Mouse (Mus musculus): ENCODE data around the gene Actn4. TPM values are rescaled to one million over a fixed set of nuclear protein-coding genes. Genes with fewer than 3 reads are reported as not detected.

The Actn4 gene
- total RNA-seq, 2 experiments from 2014 or later, result 133 to 160 TPM

- no peak for DNase-seq (ENCODE audit: low spot score in 2 of 2)
Observed at GRCm38 (mm10) chr7:28951764-28952163, 10.4 kb downstream of the Actn4 start.

- no peak for DNase-seq (ENCODE audit: low spot score in 2 of 2)
Observed at GRCm38 (mm10) chr7:28950346-28951037, 11.6 kb downstream of the Actn4 start.

DNA sequence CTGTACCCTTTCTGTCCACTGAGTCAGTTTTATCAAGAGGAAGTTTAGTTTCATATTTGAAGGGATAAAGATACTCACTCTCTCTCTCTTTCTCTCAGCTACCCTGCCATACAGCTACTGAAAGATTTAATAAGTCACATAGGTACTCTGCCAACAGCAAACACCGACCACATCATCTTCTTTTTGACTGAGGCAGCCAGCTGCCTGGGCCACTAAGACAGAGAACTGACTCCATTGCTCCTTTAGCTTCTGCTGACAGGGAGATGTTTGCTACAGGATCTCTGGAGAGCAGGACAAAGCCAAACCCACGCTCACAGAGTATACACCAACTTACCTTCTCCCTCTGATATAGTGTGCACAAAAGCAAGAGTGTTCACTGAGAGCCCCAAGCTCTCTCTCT lies 12.8 kb downstream of the Actn4 start:
- DNase-seq (ENCODE audit: low spot score in 2 of 2), result no peak

GRCm38 (mm10) chr7:28948746-28949145 lies 13.4 kb downstream of the Actn4 start:
- no peak for DNase-seq (ENCODE audit: low spot score in 2 of 2)

DNA sequence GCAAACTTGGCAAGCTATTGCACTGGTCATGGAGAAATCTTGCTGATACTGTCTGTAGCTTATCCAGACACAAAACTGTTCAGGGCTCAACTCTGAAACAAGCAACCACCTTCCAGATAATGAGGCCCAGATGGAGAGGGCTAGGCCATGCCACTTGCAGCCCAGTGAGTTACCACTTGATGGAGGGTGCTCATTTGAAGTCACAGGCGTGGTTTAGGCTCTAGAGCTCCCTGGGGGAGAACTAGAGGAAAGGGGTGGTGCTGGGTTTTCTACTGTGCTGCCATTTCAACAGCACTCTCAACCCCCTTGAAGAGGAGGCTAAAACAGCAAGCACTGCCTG lies 15.9 kb downstream of the Actn4 start:
- no peak for DNase-seq (ENCODE audit: low spot score in 2 of 2)

GRCm38 (mm10) chr7:28945416-28946270 lies 16.5 kb downstream of the Actn4 start:
- no peak for DNase-seq (ENCODE audit: low spot score in 2 of 2)

DNA sequence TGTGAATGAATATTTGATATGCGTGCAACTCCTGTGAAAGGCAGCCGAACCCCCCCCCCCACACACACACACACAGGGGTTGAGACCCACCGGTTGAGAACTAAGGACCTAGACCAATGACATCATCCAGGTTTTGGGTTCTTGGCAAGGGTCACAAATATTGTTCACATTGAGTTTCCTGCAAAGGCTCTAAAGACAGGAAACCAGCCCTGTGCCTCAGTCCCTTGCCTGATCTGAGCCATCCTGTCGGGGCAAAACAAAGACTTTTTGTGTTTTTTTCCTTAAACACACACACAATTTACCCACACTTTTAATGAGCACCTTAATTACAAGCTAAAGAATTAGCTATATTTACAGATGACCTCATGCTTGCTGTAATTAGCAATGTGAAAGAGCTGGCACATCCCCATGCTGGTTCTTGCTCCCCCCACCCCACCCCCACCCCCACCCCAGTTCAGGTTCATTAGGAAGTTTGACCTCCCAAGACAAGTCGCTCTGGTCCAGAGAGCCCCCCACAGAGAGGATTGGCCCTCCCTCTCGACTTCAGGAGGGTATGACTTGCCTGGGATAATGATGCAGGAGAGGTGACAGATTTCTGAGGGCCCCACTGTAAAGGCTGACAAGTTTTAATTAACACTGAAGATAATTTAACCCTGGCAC lies 17.3 kb downstream of the Actn4 start:
- no peak for DNase-seq (ENCODE audit: low spot score in 2 of 2)

- no peak for DNase-seq (ENCODE audit: low spot score in 2 of 2)
Observed at GRCm38 (mm10) chr7:28943451-28944180, 18.5 kb downstream of the Actn4 start.

GRCm38 (mm10) chr7:28941542-28941941 lies 20.6 kb downstream of the Actn4 start:
- DNase-seq (ENCODE audit: low spot score in 2 of 2), result no peak

- no peak for DNase-seq (ENCODE audit: low spot score in 2 of 2)
Observed at GRCm38 (mm10) chr7:28941129-28941528, 21.0 kb downstream of the Actn4 start.

DNA sequence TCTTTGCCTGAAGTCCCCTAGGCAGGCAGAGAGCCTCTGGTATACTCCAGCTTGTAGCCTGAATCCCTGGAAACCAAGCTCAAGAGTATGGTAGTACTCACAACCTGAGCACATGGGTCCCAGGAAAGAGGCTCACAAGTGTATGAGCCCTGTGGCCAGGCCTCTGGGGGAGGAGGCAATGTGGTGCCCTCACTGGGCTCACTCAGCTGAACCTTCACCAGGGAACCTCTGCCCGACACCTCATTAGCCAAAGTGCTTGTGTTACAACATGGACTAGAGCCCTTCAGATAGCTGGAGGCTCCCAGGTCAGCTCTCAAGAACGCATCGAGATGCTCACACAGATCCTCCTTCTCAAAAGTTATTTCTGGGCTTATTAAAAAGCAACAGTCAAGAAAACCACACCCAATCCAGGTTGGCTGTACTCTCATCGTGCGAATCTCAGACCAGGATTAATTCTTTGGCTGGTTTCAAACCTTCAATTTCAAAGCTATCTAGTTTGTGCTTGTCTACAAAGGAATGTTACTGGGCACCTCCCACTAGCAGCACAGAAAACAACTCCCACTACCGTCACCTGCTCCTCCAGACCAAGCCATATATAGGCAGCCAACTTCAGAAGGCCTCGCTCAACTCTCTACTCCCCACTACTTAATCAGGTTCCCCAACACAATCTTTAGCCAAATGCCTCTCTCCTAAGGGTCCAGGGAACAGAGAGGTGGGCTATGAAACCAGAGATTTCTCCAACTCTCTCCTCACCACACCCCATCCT lies 22.5 kb downstream of the Actn4 start:
- no peak for DNase-seq (ENCODE audit: low spot score in 2 of 2)

DNA sequence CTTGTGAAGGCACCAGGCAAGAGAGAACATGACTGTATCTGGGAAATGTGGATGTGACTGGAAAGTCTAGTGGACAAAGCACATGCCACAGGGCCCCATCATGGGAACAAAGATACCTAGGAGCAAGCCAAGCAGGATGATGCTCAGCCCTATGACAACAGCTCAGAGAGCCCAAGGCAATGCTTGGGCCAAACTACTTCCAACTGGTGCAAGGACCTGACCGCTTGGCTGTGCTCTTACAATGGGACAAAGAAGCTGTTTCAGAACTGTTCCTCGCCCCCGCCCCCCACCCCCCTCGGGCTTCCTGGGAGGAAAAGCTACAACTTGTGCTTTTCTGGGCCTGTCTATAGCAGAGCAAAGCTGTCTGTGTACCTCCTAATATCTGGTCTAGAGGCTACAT lies 23.5 kb downstream of the Actn4 start:
- DNase-seq (ENCODE audit: low spot score in 2 of 2), result no peak

- DNase-seq (ENCODE audit: low spot score in 2 of 2), result no peak
Observed at GRCm38 (mm10) chr7:28936787-28937186, 25.4 kb downstream of the Actn4 start.

- no peak for DNase-seq (ENCODE audit: low spot score in 2 of 2)
Observed at GRCm38 (mm10) chr7:28933825-28934224, 28.3 kb downstream of the Actn4 start.

GRCm38 (mm10) chr7:28932421-28933041 lies 29.6 kb downstream of the Actn4 start:
- no peak for DNase-seq (ENCODE audit: low spot score in 2 of 2)

GRCm38 (mm10) chr7:28931695-28932039 lies 30.5 kb downstream of the Actn4 start:
- DNase-seq (ENCODE audit: low spot score in 2 of 2), result no peak

GRCm38 (mm10) chr7:28931032-28931694 lies 31.0 kb downstream of the Actn4 start:
- DNase-seq (ENCODE audit: low spot score in 2 of 2), result no peak

DNA sequence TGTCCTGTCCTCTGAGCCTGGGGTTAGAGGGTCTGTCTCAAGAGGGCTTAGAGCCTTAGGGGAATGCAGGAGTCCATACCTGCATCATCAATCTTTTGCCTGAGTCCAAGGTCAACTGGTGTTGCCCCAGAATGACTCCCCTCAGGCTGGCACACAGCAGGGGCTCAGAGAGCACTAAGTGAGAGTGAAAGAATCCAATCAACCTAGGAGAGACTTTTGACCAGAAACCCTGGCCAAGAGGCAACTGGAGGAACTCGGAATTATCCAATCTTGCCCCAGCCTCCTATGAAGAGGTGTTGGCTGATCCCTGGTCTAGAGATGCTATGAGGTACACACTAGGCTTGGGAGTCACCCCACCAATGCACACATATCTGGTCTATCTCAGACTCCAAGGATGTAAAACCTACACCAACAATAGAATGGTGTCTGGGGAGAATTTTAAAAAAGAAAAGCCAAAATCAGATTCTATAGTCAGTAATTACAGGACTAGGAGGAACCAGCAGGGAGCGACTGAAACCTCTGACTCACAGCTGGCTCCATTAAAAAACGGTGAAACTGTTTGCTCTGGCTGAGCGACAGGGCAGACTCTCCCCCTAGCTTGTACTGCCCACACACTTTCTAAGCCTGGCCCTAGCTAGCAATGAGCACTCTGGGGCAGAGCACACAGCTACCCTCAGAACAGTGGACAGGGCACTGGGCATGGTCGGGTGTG lies 31.7 kb downstream of the Actn4 start:
- no peak for DNase-seq (ENCODE audit: low spot score in 2 of 2)

DNA sequence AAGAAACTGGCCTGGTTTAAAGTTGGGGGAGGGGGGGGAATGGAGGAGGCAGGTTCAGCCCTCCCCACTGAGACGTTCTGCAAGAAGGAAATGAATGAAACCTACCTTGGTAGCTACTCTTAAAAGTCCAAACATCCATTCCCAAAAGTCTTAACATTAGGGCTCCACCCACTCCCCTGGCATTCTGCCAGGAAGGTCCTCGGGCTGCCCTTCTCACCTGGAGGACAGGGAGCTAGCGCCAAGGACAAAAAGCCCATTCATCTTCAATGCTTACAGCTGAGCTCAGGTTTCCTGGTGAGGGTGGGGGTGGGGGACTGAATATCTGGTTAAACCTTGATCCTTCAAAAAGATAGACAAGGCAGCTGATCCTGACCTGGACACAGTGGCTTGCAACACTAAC lies 32.8 kb downstream of the Actn4 start:
- DNase-seq (ENCODE audit: low spot score in 2 of 2), result no peak
